Mouse (Mus musculus): ENCODE results near the gene Avil. TPM values are rescaled to one million over a fixed set of nuclear protein-coding genes. Genes with fewer than 3 reads are reported as not detected.

Gene Avil
- polyA plus RNA-seq (2015; fragmentation: Nextera tagmentation; extraction: Ambion mirVana), result 0.23 and 0.55 TPM in 2 replicates

- 90% methylated on average over 5 of the region's 5 CpGs for WGBS
- ATAC-seq (replicated peaks; ENCODE audit: insufficient number of reproducible peaks, insufficient read depth, low FRiP score, low read depth), result no peak
- no peaks in the 10 kb centered on the region for H3K9me3 ChIP-seq (replicated peaks)
Observed at GRCm38 (mm10) chr10:127000529-127000928, at the start of gene Avil. Gene Avil, plus strand, starts transcription at chr10:127000709.

DNA sequence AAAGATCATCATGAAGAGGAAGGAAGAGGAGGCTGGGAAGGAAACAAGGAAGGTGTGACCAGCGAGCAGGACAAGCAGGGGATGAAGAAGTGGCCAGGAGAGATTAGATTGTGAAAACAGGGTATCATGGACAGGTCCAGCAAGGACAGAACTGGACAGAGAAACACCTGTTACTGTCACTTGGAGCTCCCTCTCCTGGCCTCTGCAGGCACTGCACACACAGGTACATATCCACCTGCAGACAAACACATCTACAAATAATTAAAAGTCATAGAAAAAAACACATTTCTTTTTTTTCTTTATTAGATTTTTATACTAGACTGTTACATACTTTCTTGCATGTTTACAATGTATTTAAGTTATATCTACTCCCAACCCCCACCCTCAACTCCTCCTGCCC, 48.1 kb upstream of the Avil start:
- no peak for ATAC-seq (replicated peaks; ENCODE audit: insufficient number of reproducible peaks, insufficient read depth, low FRiP score, low read depth)
- H3K4me2 ChIP-seq, result no peak overlapping the region
- no peaks in the 10 kb centered on the region for H3K9me3 ChIP-seq (replicated peaks)
- 85% methylated on average over 1 of the region's 1 CpGs for WGBS
- no peak overlapping the region for H3K4me3 ChIP-seq
- no peak overlapping the region for H3K27ac ChIP-seq
- H3K4me1 ChIP-seq (replicated peaks), result peaks cover 46% of the 10 kb centered on the region
- no peak overlapping the region for H3K9ac ChIP-seq
- H3K27me3 ChIP-seq, result no peaks in the 10 kb centered on the region
- no peaks in the 10 kb centered on the region for H3K36me3 ChIP-seq

More at GRCm38 (mm10) chr10:127000529-127000928, at the start of gene Avil:
- Histone ChIP-seq H3K9ac (no peak within 1 kb of the TSS), H3K4me3 (no peak within 1 kb of the TSS), H3K27ac (no peak within 1 kb of the TSS), H3K36me3 (peaks cover 26% of the 10 kb centered on the region), H3K4me2 (no peak within 1 kb of the TSS), H3K4me1 (replicated peaks) (no peaks in the 10 kb centered on the region; the same call in 1 of the 2 replicates), H3K27me3 (no peaks in the 10 kb centered on the region)

DNA sequence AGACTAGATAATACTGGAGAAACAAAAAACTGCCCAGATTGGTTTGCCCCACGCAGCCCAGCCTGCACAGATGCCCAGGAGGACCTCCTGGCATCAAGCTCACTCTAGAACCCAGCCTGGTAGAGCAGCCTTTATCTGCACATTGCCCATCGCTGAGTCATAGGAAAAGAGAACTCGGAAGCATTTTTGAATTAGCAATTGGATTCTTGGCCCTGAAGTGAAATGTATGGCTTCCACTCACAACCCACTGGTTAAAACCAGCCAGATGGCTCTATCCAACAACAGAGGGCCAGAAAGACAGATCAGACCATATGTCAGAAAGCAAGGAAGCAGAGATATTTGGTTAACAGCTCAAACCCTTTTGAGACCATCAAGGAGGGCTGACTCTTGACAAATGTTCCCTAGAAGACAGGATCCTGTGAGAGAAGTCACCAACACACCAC, 47.5 kb upstream of the Avil start:
- Histone ChIP-seq H3K27ac (peak overlapping the region; percentile 11; the same call in 1 of the 2 replicates), H3K4me3 (no peak overlapping the region), H3K27me3 (no peaks in the 10 kb centered on the region), H3K36me3 (no peaks in the 10 kb centered on the region), H3K4me2 (no peak overlapping the region), H3K4me1 (replicated peaks) (peaks cover 51% of the 10 kb centered on the region), H3K9me3 (replicated peaks) (no peaks in the 10 kb centered on the region), H3K9ac (no peak overlapping the region)
- 79% methylated on average over 3 of the region's 3 CpGs for WGBS
- ATAC-seq (replicated peaks; ENCODE audit: insufficient number of reproducible peaks, insufficient read depth, low FRiP score, low read depth), result no peak

DNA sequence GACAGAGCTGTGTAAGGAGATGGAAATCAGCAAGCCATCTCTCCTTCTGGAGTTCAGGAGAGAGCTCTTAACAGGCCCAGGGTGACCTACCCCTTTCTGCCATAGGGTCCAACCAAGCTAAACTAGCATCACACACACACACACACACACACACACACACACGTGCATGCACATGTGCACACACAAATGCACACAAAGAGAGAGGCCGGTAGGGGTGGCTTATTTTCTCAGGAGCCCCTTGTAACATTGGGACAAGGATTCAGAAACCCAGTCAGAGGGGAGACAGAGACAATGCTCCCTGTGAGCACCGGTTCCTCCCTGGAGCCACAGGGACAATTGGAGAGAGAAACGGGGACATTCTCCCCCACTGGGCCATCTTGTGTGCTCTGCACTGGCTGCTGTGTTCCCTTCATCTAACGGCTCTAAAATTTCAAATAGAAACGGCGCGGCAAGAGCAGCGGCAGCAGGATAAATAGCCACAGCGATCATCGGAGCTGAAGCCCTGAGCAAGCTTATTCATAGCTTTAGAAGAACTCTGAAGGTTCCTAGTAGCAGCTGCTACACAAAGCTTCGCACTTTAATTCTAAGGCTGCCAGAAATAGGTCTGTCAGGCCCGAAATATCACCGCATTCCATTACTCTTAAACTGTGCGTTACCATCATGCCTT, 43.7 kb upstream of the Avil start:
- 20% methylated on average over 15 of the region's 15 CpGs for WGBS

DNA sequence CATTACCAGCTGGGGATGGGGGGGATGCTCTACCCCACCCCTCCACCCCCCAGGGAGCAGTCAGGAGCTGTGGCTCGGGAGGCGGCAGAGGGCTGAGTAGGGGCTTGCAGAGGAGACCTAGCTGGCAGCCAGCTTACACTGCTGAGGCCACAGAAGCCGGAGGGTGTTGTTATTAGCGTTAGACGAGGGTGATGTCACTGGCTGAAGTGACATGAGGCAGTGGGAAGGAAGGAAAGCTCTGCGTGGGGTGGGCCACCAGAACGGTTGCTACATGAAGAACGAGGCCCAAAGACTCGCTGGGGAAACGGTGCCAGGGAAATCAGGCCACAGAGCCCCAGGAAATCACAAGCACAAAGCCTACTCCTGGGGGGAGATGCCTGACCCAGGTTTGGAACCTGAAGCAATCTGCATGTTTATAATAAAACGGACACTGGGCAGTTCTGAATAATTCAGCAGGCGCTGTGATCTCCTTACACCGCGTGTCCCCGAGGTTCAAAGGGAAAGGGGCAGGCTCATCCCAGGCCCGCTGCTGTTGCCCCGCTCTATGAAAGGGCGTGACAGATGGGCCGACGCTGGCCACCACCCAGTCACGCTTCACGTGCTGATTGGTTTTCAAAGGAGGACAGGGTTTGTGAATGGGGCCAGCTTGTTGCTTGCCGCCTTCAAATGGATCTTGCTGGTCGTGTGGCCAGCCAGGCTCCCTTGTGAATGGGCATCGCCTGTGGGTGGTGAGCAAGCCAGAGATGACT, 43.0 kb upstream of the Avil start:
- Histone ChIP-seq H3K4me2 (peak overlapping the region; percentile 48), H3K4me1 (replicated peaks) (peaks cover 42% of the 10 kb centered on the region), H3K36me3 (no peaks in the 10 kb centered on the region), H3K27me3 (no peaks in the 10 kb centered on the region), H3K9ac (peak overlapping the region; percentile 10; the same call in 1 of the 2 replicates), H3K4me3 (peak overlapping the region; percentile 2; the same call in 1 of the 2 replicates), H3K27ac (peak overlapping the region; percentile 78), H3K9me3 (replicated peaks) (no peaks in the 10 kb centered on the region)
- ATAC-seq (replicated peaks; ENCODE audit: insufficient number of reproducible peaks, insufficient read depth, low FRiP score, low read depth), result peak; percentile 47
- 7% methylated on average over 25 of the region's 25 CpGs for WGBS

More for the DNA sequence above, 43.7 kb upstream of the Avil start:
- no peaks in the 10 kb centered on the region for H3K9me3 ChIP-seq (replicated peaks)
- peak overlapping the region; percentile 48 for H3K4me2 ChIP-seq
- no peak for ATAC-seq (replicated peaks; ENCODE audit: insufficient number of reproducible peaks, insufficient read depth, low FRiP score, low read depth)
- H3K27ac ChIP-seq, result peak overlapping the region; percentile 78
- no peak overlapping the region for H3K4me3 ChIP-seq
- H3K9ac ChIP-seq, result peak overlapping the region; percentile 10; the same call in 1 of the 2 replicates
- no peaks in the 10 kb centered on the region for H3K27me3 ChIP-seq
- H3K4me1 ChIP-seq (replicated peaks), result peaks cover 35% of the 10 kb centered on the region
- H3K36me3 ChIP-seq, result no peaks in the 10 kb centered on the region

DNA sequence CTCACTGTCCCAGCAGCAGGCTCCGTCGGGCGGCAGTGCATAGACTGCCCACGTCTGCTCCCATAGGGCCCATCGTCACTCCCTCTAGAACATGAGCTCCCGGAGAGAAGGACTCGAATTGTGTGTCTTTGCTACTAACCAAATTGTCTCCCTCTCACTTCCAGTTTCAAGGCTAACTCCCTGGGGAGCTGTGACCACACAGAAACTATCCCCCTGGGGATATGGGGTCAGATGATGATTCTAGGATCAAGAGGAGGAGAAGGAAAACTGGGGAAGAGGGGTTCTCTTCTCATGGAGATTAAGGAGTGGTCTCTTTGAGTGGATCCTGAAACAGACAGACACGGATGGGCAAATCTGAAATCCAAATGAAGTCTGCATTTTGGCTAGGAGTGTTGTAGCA, 40.0 kb upstream of the Avil start:
- WGBS, result 72% methylated on average over 8 of the region's 8 CpGs
- Histone ChIP-seq H3K4me2 (no peak overlapping the region), H3K4me1 (replicated peaks) (peaks cover 37% of the 10 kb centered on the region), H3K9ac (no peak overlapping the region), H3K9me3 (replicated peaks) (no peaks in the 10 kb centered on the region), H3K4me3 (no peak overlapping the region), H3K27ac (no peak overlapping the region), H3K27me3 (no peaks in the 10 kb centered on the region), H3K36me3 (no peaks in the 10 kb centered on the region)
- no peak for ATAC-seq (replicated peaks; ENCODE audit: insufficient number of reproducible peaks, insufficient read depth, low FRiP score, low read depth)

GRCm38 (mm10) chr10:126961757-126962156, 38.8 kb upstream of the Avil start:
- Histone ChIP-seq H3K9ac (no peak overlapping the region), H3K9me3 (replicated peaks) (no peaks in the 10 kb centered on the region), H3K4me3 (no peak overlapping the region), H3K4me1 (replicated peaks) (peaks cover 30% of the 10 kb centered on the region), H3K27me3 (no peaks in the 10 kb centered on the region), H3K27ac (peak overlapping the region; percentile 83), H3K4me2 (no peak overlapping the region), H3K36me3 (no peaks in the 10 kb centered on the region)
- 64% methylated on average over 10 of the region's 10 CpGs for WGBS
- ATAC-seq (replicated peaks; ENCODE audit: insufficient number of reproducible peaks, insufficient read depth, low FRiP score, low read depth), result no peak

DNA sequence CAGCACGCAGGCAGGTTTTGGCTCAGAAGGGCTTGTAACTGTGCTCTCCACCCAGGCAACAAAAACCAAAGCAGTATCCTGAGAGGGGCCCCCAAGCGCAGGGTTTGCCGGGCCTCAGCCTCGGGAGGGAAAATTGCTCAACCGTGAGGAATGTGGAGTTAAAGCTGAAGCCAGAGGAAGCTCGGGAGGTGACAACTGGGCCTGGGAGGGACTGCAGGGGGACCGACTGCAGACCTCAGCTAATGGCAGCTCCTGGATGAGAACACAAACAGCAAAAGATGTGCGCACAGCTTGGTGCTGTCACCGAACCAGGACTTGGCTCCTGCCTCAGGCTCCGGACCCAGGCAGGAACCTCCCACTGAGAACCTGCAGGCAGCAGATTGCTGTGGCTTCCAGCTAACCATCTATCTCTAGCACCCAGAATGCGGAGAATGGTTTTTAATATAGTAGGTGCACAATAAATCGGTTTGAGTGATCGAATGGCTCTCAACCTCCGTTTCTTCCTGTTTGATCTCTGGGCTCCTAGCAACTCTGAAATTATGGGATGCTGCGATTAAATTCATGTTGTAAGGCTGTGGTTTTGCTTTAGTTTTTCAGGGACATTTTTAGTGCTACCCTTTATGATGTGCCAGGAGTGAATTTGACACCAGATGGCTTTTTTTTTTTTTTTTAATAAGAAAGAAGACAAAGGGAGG, 38.1 kb upstream of the Avil start:
- Histone ChIP-seq H3K27ac (peak overlapping the region; percentile 83), H3K4me2 (no peak overlapping the region), H3K4me1 (replicated peaks) (peaks cover 24% of the 10 kb centered on the region), H3K4me3 (no peak overlapping the region), H3K36me3 (no peaks in the 10 kb centered on the region), H3K27me3 (no peaks in the 10 kb centered on the region), H3K9ac (no peak overlapping the region), H3K9me3 (replicated peaks) (no peaks in the 10 kb centered on the region)
- WGBS, result 27% methylated on average over 15 of the region's 15 CpGs
- peak; percentile 48 for ATAC-seq (replicated peaks; ENCODE audit: insufficient number of reproducible peaks, insufficient read depth, low FRiP score, low read depth)

- H3K4me3 ChIP-seq, result no peak overlapping the region
- no peaks in the 10 kb centered on the region for H3K9me3 ChIP-seq (replicated peaks)
- H3K4me1 ChIP-seq (replicated peaks), result peaks cover 18% of the 10 kb centered on the region
- no peaks in the 10 kb centered on the region for H3K27me3 ChIP-seq
- H3K9ac ChIP-seq, result no peak overlapping the region
- peak overlapping the region; percentile 83 for H3K27ac ChIP-seq
- no peaks in the 10 kb centered on the region for H3K36me3 ChIP-seq
- ATAC-seq (replicated peaks; ENCODE audit: insufficient number of reproducible peaks, insufficient read depth, low FRiP score, low read depth), result no peak
- WGBS, result 38% methylated on average over 6 of the region's 6 CpGs
- no peak overlapping the region for H3K4me2 ChIP-seq
Observed at GRCm38 (mm10) chr10:126962966-126963330, 37.6 kb upstream of the Avil start.

- no peak overlapping the region for H3K9ac ChIP-seq
- no peaks in the 10 kb centered on the region for H3K36me3 ChIP-seq
- H3K4me2 ChIP-seq, result no peak overlapping the region
- H3K27ac ChIP-seq, result peak overlapping the region; percentile 83; the same call in 1 of the 2 replicates
- WGBS, result 88% methylated on average over 8 of the region's 8 CpGs
- H3K4me3 ChIP-seq, result no peak overlapping the region
- peaks cover 18% of the 10 kb centered on the region for H3K4me1 ChIP-seq (replicated peaks)
- H3K9me3 ChIP-seq (replicated peaks), result no peaks in the 10 kb centered on the region
- H3K27me3 ChIP-seq, result no peaks in the 10 kb centered on the region
- no peak for ATAC-seq (replicated peaks; ENCODE audit: insufficient number of reproducible peaks, insufficient read depth, low FRiP score, low read depth)
Observed at GRCm38 (mm10) chr10:126963821-126964220, 36.7 kb upstream of the Avil start.

- no peaks in the 10 kb centered on the region for H3K27me3 ChIP-seq
- H3K4me3 ChIP-seq, result no peak overlapping the region
- peaks cover 35% of the 10 kb centered on the region for H3K4me1 ChIP-seq (replicated peaks)
- H3K36me3 ChIP-seq, result no peaks in the 10 kb centered on the region
- H3K9ac ChIP-seq, result 0 out of 2 replicates have a peak overlapping the region, but pooled peaks have one; percentile 28
- peak overlapping the region; percentile 86 for H3K27ac ChIP-seq
- ATAC-seq (replicated peaks; ENCODE audit: insufficient number of reproducible peaks, insufficient read depth, low FRiP score, low read depth), result no peak
- H3K4me2 ChIP-seq, result peak overlapping the region; percentile 42
- no peaks in the 10 kb centered on the region for H3K9me3 ChIP-seq (replicated peaks)
- WGBS, result 16% methylated on average over 12 of the region's 12 CpGs
Observed at GRCm38 (mm10) chr10:126971363-126972050, 29.0 kb upstream of the Avil start.
